Mouse (Mus musculus) testis, adult 2 months (tissue): ENCODE results near the gene Plpp1. TPM values are rescaled to one million over a fixed set of nuclear protein-coding genes. Genes with fewer than 3 reads are reported as not detected.

Source experiments
- H3K27ac ChIP-seq: fragments of 200-500 bp; 2 replicates; pipeline ENCODE4 v1.5.1; 2012; ENCODE audit warnings: low read depth, low read length; ENCODE audit not compliant: control insufficient read depth, insufficient read depth
- H3K27me3 ChIP-seq: fragments of 200-500 bp; 2 replicates; pipeline ENCODE4 v1.6.1; 2012; ENCODE audit warnings: mild to moderate bottlenecking, low read length, moderate library complexity; ENCODE audit not compliant: control insufficient read depth, insufficient read depth
- H3K36me3 ChIP-seq: fragments of 200-500 bp; 2 replicates; pipeline ENCODE4 v1.6.1; 2012; ENCODE audit warnings: mild to moderate bottlenecking, low read length; ENCODE audit not compliant: control insufficient read depth, insufficient read depth
- H3K4me1 ChIP-seq: fragments of 200-500 bp; 2 replicates; pipeline ENCODE4 v1.6.1; 2012; ENCODE audit warnings: low read length; ENCODE audit not compliant: control insufficient read depth, insufficient read depth
- H3K4me3 ChIP-seq: fragments of 200-500 bp; 2 replicates; pipeline ENCODE4 v1.5.1; 2012; ENCODE audit warnings: low read depth, mild to moderate bottlenecking, low read length, moderate library complexity, mixed read lengths; ENCODE audit not compliant: control insufficient read depth
- CTCF ChIP-seq: fragments of 200-500 bp; IDR thresholded peaks from 2 replicates; pipeline ENCODE4 v1.5.1; 2012; ENCODE audit warnings: low read depth, mild to moderate bottlenecking, inconsistent platforms, low read length, moderate library complexity; ENCODE audit not compliant: control insufficient read depth, insufficient read depth, insufficient replicate concordance
- POLR2A ChIP-seq: fragments of 200-500 bp; IDR thresholded peaks from 2 replicates; pipeline ENCODE4 v1.6.1; 2012; ENCODE audit warnings: low read depth, mild to moderate bottlenecking, inconsistent platforms, low read length, moderate library complexity; ENCODE audit not compliant: control insufficient read depth
- polyA plus RNA-seq: library from polyadenylated mRNA; depleted of rRNA; stranded (reverse); fragments of >200 nt; gene quantifications from 2 replicates; pipeline ENCODE4 v1.2.3, GENCODE M21; 2012; rRNA removed

The Plpp1 gene
- polyA plus RNA-seq, 1 experiment: 115 TPM

DNA sequence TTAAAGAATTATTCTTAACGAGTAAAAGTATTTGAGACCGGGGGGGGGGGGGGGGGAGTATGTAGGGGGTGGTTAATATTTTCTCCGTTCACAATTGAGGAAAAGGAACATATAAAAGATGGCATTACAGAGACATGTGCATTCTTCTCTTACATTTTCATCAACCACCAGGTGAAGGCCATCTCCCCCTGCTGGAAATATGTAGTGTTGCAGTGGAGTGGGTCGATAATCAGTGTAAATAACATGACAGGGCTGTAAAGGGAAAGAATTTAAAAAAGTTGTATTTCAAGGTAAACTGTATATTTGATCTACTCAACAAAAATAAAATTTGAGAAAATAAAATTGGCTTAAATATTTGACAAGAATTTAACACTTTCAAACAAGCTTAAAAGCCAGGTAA lies 109.1 kb downstream of the Plpp1 start:
- Histone ChIP-seq H3K4me1 (no peaks in the 10 kb centered on the region), H3K27me3 (no peaks in the 10 kb centered on the region), H3K36me3 (no peaks in the 10 kb centered on the region), H3K4me3 (no peak overlapping the region), H3K27ac (no peak overlapping the region)
- TF ChIP-seq CTCF: no peak
- no peak for TF ChIP-seq POLR2A

GRCm38 (mm10) chr13:112910434-112910833 lies 109.8 kb downstream of the Plpp1 start:
- TF ChIP-seq POLR2A (no peak), CTCF (no peak)
- Histone ChIP-seq H3K4me1 (no peaks in the 10 kb centered on the region), H3K4me3 (no peak overlapping the region), H3K36me3 (no peaks in the 10 kb centered on the region), H3K27ac (no peak overlapping the region), H3K27me3 (no peaks in the 10 kb centered on the region)

Other genes with a start within 250 kb of the Plpp1 start
- 0.56 and 0.63 TPM in 2 replicates for gene Il31ra, start 206.4 kb upstream of the Plpp1 start, polyA plus RNA-seq
- gene Ddx4, start 148.3 kb upstream of the Plpp1 start, polyA plus RNA-seq: 87.4 and 129 TPM in 2 replicates
- 52.0 and 68.8 TPM in 2 replicates for gene Slc38a9, start 140.0 kb upstream of the Plpp1 start, polyA plus RNA-seq
- gene Mtrex, start 126.6 kb downstream of the Plpp1 start, polyA plus RNA-seq: 20.3 and 29.2 TPM in 2 replicates
- 6.7 and 7.0 TPM in 2 replicates for gene Dhx29, start 126.7 kb downstream of the Plpp1 start, polyA plus RNA-seq
- gene Ccno, start 187.0 kb downstream of the Plpp1 start, polyA plus RNA-seq: 6.2 and 7.8 TPM in 2 replicates
- gene Mcidas, start 193.1 kb downstream of the Plpp1 start, polyA plus RNA-seq: 0.12 TPM in 1 of 2 replicates, not detected in the other
- gene Cdc20b, start 234.3 kb downstream of the Plpp1 start, polyA plus RNA-seq: 7.5 and 15.4 TPM in 2 replicates
- gene Gpx8, start 245.6 kb downstream of the Plpp1 start, polyA plus RNA-seq: 0.69 and 0.87 TPM in 2 replicates